Mouse (Mus musculus): Measurements from ENCODE around the gene Pkp4.

Gene Pkp4

DNA sequence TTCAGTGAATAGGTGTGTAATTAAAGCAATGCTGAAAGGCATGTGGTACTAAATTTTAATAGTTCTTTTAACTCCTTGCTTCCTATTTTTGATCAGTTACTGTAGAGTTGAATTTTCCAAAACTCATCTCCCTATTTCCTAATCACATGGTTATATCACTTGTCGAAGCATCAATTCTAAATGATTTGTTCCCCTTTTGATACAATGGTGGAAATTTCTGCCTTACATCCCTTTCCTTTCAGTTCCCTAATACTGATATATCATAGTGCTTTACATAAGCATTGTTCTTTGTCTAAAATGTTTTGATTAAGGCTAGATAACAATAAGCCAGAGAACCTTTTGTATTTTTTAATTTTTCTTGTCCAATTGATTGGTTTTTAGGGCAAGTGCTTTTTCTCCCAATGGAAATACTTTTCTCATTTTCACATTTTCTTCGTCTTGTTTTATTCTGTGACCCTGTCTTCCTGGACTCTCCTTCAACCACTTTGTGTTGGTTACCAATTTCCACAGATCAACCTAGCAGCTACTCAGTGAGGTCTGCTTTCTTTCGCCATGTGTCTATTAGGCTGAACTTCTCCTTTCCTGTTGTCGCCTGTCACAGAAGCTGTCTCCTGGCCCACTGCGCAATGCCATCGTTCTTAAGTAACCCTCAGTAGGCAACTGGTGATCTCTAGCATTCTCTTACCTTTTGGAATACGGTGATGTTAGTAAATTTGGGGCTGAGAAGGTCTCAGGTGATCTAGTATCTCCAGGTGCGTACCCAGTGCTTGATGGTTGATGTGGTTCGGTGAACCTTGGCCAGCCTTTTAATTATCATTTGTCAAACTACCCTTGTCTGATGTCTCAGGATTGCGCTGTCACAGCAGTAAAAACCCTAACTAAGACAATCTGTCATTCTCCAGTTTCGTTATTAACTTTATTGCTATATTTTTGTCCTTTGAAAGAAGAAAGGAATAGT, 23.7 kb downstream of the Pkp4 start:
- no peak for DNase-seq (ENCODE audit: extremely low spot score, low spot score)

DNA sequence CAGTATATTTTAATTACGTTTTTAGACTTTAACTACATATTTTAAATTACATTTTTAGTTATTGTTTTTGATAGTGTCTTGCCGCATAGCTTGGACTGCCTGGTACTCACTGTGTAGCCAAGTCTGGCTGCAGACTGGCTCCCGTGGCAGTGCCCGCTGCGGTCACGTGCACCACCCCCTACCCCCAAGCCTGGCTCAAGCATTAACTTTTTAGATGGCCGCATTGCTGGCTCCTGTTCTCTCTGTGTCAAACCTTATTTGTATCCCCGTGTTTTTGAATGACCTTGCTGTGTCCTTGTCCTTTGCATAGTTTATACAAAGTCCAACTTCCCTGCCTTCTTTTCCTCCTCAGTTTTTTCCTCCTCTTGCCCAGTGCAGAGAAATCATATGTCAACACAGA, 25.5 kb downstream of the Pkp4 start:
- no peak for DNase-seq (ENCODE audit: extremely low spot score, low spot score)

DNA sequence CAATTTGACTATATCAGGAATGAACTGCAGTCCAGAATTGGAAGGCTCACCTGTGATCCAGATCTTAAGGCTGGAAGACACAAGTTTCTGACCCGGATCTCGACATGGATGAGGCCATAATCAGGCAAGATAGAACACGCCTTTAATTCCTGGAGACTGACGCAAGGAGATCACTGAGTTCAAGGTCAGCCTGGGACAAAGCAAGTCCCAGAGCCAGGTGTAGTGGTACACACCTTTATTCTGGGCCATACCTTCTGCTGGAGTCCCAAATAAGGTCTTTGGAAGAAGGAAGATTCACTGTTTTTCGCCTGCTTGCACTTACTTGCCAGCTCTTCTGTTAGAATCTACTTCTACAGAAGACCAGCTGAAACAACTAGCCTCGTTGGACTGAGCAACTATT, 26.3 kb downstream of the Pkp4 start:
- no peak for DNase-seq (ENCODE audit: extremely low spot score, low spot score)

DNA sequence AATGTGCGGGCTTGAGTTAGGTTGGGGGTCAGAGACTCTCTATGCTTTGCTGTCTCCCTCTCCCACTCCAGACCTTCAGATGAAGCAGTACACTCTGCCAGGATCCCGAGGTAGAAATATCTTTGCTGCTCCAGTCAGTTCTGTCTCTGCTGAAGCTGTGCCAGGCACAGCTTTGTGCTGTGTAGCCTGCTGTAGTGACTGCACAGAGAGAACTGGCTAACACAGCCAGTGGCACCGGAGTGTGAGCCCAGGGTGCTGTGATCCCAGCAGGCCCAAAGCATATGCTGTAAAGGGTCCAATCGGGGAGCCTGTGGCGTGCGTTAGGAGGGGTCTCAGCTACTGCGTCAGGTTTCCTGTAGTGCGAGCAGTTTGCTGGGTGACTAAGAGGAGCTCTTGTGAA, 27.7 kb downstream of the Pkp4 start:
- no peak for DNase-seq (ENCODE audit: extremely low spot score, low spot score)

GRCm38 (mm10) chr2:59189661-59190185, 29.1 kb downstream of the Pkp4 start:
- DNase-seq (ENCODE audit: extremely low spot score, low spot score) = no peak

- no peak for DNase-seq (ENCODE audit: extremely low spot score, low spot score)
Measured at GRCm38 (mm10) chr2:59190186-59190585, 29.5 kb downstream of the Pkp4 start.

DNA sequence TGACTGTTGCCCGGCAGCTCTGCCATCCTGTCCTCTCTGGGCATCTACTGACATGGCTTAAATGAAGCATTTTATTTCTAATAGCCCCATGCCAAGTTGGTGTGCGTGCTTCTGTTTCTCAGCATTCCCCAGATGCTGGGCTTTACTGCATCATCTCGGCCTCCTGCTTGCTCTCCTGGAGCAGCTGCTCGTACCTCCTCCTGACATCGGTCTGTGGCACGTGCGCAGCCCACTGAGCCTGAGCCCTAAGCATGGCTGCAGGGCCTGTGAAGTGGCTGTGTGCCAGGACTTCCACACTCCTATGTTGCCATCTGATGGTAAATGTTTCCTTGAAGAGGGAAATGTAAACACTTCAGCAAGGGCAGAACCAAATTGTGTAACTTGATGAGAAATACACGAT, 30.8 kb downstream of the Pkp4 start:
- DNase-seq (ENCODE audit: extremely low spot score, low spot score) = no peak

- DNase-seq (ENCODE audit: extremely low spot score, low spot score) = no peak
Measured at GRCm38 (mm10) chr2:59193117-59193516, 32.5 kb downstream of the Pkp4 start.

GRCm38 (mm10) chr2:59197156-59197555, 36.5 kb downstream of the Pkp4 start:
- no peak for DNase-seq (ENCODE audit: extremely low spot score, low spot score)

DNA sequence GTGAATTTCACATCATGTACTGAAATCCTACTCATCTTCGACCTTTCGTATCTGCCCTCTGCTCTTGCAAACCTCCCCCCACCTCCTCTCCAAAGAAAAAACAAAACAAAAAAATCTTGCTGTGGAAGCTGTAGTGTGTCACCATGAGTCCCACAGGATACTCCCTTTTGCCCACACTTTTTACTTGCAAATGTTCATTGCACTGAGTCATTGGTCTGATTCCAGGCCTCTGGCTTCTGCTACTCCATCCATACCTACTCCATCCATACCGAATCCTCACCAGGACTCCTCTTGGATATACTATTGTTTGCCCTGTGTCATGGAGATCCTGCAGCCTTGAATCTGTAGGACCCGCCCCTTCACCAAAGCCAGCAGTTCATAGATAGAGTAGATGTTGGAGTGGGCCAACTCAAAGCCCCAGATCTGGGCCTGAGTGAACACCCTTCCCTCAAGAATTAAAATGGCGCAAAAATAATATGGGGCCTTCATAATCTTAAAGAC, 38.9 kb downstream of the Pkp4 start:
- DNase-seq (ENCODE audit: extremely low spot score, low spot score) = no peak

DNA sequence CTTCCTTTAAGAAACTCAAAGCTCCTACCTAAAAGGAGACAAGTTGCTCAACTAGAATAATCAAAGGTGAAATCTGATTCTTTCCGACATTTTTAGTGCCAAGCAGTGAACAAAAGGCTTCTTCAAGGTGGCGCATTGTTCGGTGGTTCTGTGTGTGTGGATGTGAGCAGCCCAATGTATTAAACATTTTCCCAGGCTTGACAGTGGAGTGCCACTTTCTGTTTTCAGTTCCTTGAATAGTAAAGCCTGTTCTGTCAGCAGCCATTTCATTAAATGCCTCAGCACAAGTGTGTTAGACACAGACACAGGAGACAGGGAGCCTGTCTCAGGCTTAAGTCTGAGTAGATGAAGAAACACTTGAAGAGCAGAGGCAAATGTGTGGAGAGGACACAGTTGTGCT, 39.9 kb downstream of the Pkp4 start:
- no peak for DNase-seq (ENCODE audit: extremely low spot score, low spot score)

GRCm38 (mm10) chr2:59202930-59203329, 42.3 kb downstream of the Pkp4 start:
- no peak for DNase-seq (ENCODE audit: extremely low spot score, low spot score)

DNA sequence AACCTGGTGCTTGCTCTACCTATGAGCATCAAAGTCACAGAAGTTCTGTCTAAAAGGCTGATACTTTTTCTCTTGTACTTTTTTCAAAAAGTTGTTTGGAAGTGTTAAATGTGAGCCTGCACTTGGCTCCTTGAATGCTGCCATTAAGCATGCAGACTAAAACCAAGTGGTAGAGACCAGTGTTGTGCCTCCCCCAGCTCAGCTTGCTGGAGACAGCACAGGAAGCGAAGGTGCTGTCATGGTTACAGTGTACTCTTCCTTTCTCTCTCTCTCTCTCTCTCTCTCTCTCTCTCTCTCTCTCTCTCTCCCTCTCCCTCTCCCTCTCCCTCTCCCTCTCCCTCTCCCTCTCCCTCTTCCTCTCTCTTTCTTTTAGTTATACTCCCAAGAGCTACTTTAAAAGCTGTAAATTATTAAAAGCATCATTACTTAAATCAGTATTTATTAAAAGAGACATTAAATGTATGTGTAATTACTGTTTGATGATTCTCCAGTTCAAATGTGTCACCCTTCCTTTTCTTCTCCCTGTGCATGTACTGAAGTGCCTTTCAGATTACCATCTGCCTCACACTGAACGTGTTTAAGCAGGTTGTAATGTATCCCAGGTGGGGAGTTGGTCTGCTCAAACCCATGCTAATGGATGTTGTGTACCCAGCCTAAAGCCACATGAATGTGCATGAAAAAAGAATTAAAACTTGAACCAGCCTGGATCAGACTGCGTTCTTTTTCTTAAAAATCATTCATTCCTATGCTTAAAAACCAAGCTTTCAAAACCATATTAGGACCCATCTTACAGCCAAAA, 43.2 kb downstream of the Pkp4 start:
- no peak for DNase-seq (ENCODE audit: extremely low spot score, low spot score)

- DNase-seq (ENCODE audit: extremely low spot score, low spot score) = no peak
Measured at GRCm38 (mm10) chr2:59205092-59205491, 44.4 kb downstream of the Pkp4 start.

DNA sequence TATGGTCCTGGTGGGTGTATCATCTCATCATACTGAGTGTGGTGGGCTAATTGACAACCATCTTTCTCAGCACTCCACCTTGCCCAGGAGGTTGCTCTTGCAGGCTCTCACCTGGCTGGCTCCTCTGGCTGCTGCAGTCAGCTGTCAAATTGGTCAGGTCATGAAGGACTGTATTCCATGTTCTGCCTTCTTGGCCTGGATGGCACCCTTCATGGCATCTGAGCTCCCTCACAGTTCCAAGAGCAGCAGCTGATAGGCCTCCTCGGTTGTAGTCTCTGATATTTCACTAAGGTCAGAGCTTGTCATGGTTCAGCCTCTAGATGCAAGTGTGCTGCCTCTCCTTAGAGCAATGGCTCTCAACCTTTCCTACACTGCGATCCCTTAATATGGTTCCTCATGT, 45.5 kb downstream of the Pkp4 start:
- DNase-seq (ENCODE audit: extremely low spot score, low spot score) = no peak

GRCm38 (mm10) chr2:59207240-59207639, 46.6 kb downstream of the Pkp4 start:
- DNase-seq (ENCODE audit: extremely low spot score, low spot score) = no peak

GRCm38 (mm10) chr2:59207725-59208124, 47.1 kb downstream of the Pkp4 start:
- no peak for DNase-seq (ENCODE audit: extremely low spot score, low spot score)

DNA sequence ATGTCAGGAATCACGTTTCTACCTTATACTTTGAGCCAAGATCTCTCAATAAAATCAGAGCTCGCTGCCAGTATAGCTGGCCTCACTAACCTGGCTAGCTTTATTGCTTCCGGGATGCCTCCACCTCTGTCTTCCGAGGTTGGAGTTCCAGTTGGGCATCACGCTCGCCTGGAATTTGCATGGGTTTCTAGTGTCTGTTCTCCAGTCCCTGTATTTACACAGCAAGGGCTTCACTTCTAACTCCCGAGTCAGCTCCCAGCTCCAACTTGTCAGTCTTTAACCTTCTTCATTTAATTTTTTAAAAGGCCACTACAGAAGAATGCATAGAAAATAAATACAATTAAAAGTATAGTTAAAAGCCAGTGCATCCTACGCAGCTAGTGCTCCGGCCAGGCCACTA, 47.6 kb downstream of the Pkp4 start:
- no peak for DNase-seq (ENCODE audit: extremely low spot score, low spot score)

GRCm38 (mm10) chr2:59211051-59211450, 50.4 kb downstream of the Pkp4 start:
- DNase-seq (ENCODE audit: extremely low spot score, low spot score) = no peak

DNA sequence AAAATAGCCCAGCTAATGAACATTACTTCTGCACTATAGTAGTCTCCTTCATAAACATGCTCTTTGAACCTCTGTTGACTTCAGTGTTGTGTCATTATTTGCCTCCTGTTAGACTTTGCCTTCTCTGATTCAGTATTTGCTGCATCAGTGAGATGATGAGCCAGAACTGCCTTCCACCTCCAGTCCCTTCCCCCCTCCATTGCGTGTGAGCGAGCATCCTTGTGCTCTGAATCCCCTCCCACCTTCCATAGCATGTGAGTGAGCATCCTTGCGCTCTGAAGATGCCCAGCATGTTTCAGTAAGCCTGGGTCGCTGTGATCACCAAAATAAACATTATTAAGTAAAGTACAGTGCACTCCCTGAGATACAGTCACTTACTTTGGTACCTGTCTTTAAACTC, 51.8 kb downstream of the Pkp4 start:
- no peak for DNase-seq (ENCODE audit: extremely low spot score, low spot score)

- DNase-seq (ENCODE audit: extremely low spot score, low spot score) = no peak
Measured at GRCm38 (mm10) chr2:59212846-59213245, 52.2 kb downstream of the Pkp4 start.

DNA sequence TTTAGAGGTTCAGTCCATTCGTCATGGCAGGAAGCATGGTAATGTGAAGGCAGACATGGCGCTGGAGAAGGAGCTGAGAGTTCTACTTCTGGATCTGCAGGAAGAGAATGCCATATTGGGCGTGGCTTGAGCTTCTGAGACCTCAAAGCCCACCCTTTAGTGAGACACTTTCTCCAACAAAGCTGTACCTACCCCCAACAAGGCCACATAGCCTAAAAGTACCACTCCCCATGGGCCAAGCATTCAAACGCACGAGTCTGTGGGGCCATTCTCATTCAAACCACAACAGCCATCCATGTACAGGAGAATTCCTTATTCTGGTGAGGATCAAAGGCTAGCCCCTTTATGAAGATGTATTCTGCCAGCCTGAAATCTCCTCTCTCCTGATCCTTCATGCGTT, 57.3 kb downstream of the Pkp4 start:
- DNase-seq (ENCODE audit: extremely low spot score, low spot score) = no peak
